Mouse (Mus musculus) right cerebral cortex, postnatal 25 days (tissue): Measurements from ENCODE around the gene Ppm1b.
"Not testable (repeated sequence)": the region's sequence is repeated elsewhere in the genome, so short reads cannot be mapped to it uniquely, and the experiment has no call there.

Experiments used
- DNase-seq: peaks from one replicate; pipeline ENCODE4 v3.0.0; 2022

Ppm1b gene

DNA sequence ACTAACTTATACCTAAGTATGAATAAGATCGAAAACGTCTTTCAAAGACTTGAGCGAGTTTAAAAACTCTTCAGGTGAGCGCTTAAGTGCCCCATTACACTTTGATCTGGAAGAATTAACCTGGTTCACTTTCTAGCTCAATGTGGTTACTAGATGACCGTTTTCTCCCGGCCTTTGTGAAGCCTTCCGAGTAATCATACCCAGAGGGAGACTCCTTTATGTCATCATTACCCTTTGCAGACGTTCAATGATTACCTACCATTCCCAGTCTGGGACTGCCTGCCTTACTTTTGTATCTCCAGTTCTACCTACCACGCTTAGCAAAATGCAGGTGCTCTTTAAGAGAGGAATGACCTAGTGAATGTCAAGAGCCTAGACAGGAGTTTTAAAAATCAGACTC is at the start of gene Ppm1b:
Ppm1b (plus strand) TSS at position 301 of the 400 bp plus-strand sequence.
- DNase-seq = no peak

GRCm38 (mm10) chr17:84921666-84922376 is 34.7 kb upstream of the Ppm1b start:
- DNase-seq = no peak

DNA sequence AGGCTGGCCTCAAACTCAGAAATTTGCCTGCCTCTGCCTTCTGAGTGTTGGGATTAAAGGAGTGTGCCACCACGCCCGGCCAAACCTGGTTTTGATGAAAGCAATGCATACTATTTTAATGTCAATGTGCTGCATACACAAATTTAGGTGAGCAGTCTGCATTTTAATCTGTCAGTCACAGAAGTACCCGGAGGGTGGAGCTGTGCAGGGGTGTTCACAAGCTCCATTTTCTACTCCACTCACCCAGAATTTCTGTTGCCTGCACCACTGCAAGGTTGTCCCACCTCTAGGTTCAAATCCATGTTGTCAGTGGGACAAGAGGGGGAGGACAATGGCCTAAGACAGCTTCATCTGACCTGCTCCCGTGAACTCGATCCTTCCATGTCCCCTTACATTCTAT is 31.8 kb upstream of the Ppm1b start:
- DNase-seq = no peak

GRCm38 (mm10) chr17:84926233-84926632 is 30.3 kb upstream of the Ppm1b start:
- no peak for DNase-seq

- DNase-seq = no peak
Observed at GRCm38 (mm10) chr17:84927580-84927979, 29.0 kb upstream of the Ppm1b start.

DNA sequence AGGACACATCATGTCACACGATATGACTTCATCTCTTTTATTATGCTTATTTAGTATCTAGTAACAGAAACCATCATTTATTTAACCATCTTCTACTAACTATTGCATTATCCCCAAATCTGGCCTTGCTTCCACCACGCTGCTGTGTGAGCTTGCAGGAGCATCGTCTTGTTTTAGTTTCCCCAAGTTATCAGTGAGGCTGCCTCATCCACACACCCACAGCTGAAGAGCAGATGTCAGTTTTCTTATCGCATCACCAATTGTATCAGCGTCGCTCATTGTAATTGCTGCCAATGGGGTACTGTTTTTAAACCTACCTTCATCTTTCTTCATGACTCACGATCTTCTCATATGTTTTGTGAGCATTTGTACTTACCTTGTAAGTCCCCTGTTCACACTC is 23.6 kb upstream of the Ppm1b start:
- DNase-seq = no peak

DNA sequence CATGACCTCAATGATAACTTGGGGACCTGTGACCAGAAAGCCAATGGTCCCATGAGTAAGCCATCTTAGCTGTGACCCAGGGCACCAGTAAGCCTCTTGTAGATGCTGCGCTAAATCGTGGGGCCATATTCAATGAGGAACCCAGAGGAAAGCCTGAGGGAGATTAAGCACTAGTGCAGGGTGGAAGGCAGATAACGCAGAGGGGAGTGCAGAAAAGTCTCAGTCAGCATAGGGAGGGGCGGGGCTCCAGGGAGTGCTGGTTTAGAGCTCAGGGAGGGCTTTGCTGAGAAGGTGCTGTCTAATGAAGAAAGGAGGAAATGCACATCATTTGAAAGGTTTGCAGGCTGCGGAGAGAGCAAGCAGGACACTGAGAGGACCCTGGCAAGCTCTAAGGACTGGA is 22.6 kb upstream of the Ppm1b start:
- DNase-seq = no peak

GRCm38 (mm10) chr17:84935620-84936019 is 20.9 kb upstream of the Ppm1b start:
- DNase-seq = not testable (repeated sequence)

DNA sequence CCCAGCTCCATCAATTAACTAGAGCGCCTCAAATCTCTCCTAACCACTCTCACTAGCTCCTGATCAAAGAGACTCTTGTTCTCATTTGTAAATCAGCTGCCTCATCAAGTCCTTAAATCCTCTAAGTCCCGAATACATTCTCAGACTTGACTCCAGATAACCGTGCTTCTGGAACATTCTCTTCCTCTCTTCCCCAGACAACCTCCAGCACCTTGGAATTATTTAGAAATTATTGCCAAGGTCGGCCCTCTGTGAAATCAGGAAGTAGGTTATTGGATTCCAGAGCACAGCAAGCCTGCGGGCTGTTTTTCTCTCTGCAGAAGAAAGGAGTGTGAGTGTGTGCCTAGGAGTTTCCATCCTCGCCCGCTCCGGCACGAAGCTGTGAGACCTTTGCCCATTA is 20.2 kb upstream of the Ppm1b start:
- no peak for DNase-seq

DNA sequence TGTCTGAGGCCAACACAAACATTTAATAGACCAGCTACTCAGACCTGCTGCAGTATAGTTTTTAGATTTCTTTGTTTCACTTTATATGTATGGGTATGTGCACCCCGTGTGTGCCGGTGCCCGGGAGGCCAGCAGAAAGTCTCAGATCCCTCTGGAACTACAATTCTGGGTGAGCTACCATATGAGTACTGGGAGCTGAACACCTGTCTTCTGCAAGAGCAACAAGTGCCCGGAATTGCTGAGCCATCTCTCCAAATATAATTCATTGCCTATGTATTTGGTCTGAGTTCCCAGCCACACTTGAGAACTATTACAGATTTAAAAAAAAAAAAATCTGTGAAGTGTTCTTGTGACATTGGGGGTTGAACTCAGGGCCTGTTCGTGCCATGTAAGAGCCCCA is 19.7 kb upstream of the Ppm1b start:
- DNase-seq = no peak

- no peak for DNase-seq
Observed at GRCm38 (mm10) chr17:84937220-84937619, 19.3 kb upstream of the Ppm1b start.

DNA sequence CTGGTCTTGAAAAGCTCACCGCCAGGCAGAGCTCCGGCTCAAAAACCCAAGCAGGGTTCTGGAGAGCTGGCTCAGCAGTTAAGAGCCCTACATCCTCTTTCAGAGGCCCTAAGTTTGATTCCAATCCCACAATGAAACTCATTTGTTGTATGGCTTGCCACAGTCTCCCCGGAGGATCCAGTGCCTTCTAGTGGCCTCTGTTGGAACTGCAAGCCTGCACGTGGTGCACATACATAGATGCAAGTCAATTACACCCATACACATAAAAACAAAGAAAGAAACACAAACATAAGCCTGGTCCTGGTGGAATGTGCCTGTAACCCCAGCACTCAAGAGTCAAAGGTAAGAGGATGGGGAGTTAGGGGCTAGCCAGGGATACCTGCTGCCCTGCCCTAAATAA is 18.3 kb upstream of the Ppm1b start:
- no peak for DNase-seq

GRCm38 (mm10) chr17:84940017-84940731 is 16.4 kb upstream of the Ppm1b start:
- DNase-seq = no peak

GRCm38 (mm10) chr17:84941291-84941868 is 15.2 kb upstream of the Ppm1b start:
- DNase-seq = no peak

- DNase-seq = no peak
Observed at GRCm38 (mm10) chr17:84942358-84943032, 14.0 kb upstream of the Ppm1b start.

GRCm38 (mm10) chr17:84943033-84943393 is 13.5 kb upstream of the Ppm1b start:
- no peak for DNase-seq

DNA sequence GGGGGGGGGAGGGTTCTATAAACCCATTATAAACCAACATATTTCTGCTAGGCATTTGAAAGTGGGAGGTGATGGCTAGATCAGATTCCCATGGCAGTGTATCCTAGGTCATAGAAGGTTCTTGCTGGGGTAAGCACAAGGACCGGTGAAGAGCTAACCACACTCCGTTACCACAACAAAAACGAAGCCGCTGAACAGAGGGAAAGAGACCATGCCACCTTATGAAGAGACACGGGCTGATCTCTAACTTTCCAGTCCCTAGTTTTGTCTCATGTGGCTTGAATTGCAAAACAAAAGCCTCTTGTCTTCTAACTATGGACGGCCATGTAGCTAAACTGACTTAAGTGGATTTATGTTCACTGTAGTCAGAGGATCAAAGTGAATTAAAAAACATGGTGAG is 12.2 kb upstream of the Ppm1b start:
- no peak for DNase-seq

DNA sequence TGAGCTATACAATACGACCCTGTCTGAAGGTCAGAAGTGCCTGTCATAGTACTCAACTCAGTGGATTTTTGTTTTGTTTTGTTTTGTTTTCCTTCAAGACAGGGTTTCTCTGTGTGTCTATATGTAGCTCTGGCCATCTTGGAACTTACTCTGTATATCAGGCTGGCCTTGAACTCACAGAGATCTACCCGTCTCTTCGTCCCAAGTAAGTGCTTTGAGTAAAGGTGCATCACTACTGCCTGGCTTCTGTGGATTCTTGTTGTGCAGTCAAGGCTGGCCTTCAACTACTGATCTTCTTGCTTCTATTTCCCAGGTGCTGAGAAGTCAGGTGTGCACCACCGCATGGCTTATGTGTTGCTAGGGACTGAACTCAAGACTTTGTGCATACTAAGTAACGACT is 4.0 kb upstream of the Ppm1b start:
- DNase-seq = no peak

DNA sequence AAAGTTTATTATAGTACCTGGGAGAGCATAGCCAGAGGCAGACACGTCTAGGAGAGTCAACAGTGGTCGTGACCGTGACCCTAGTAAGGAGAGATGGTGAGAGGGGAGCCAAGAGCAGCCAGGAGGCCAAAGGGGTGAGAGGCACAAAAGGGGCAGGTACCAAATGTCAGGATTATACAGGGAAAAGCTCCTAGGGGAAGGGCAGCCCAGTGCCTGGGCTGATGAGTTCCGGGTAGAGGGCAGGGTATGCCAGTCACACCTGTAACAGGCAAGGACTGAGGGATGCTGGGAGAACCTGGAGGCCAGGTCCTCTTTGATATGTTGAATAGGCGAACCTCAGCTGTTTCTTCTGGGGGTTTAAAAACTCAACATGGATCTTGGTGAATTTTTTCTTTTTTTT is 2.8 kb upstream of the Ppm1b start:
- no peak for DNase-seq

DNA sequence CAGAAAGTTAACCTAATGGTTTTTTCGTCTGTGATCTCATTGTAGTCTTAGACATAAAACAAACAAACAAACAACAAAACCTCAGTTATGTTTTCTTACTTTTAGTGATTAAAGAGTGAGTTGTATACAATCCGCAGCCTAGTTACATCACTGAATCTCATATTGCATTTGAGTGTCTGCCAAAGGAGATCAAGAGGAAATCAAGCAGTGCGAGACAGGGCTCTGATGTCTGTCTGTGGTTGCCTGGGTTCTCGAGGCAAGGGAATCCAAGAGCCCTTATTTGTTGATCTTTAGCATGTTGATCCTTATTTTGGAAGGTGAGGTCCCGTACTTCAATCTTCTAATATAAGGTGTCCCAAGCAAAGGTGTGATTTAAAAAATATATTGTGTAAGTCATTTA is 1.7 kb upstream of the Ppm1b start:
- DNase-seq = no peak

DNA sequence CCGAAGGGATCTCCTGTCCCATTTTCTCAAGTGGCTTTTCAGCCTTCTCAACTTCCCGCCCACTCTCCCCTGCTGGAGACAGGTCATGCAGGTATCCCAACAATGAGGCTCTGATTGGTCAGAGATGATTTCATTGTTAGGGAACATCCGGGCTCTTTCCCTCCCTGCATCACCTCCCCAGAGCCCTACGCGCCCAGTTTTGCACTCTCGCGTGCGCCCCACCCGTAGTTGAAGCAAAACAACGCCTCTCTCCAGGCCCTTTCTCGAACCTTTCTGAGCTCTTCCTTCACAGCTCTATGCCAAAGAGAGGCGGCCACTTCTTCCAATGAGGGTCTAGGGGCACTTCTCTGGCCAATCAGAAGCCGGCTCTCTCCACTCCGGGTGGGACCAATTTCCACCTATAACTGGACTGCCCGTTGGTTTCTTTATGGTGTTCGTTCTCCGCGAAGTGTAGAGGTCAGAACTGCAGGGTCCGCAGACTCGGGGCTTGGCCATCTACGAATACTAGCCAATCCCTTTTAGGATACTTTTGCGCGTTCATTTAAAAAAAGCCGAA is 468 bp downstream of the Ppm1b start:
- peak; percentile 90 for DNase-seq

DNA sequence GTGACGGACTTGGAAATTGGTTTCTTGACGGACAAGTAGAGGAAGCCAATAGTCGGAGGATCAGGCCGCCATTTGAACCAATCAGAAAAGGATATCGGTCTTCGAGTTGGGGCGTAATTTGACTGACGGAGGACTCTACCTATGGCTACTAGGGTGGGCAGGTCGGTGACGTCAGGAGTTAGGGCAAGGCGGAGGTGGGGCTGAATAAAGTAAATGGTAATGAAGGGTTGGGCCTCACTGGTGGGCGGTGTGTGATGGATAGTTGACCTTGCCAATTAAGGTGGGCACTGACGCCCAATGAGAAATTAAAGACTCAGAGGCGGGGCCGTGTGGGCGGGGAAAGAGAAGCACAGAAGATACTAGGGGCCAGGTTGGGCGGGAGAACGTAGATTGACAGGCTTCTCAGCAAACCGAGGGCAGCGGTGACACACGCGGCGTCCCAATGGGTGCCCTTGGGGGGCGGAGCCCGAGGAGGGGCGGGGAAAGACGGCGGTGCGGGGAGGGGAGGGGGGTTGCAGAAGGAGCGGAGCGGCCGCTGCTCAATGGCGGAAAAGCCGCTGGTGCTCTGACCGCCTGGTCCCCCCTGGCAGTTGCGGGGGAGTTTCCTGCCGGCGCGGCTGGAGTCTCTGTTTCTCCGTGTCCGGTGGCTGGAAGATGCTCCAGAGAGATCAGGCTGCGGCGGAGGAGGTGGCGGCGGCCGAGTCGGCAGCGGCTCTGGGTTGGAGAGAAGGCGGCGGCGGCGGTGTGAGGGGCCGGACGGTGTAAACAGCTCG is 1.1 kb downstream of the Ppm1b start:
- peak; percentile 99 for DNase-seq
